Mouse (Mus musculus) natural killer cell, adult 2 months (primary cell): ENCODE data around the gene Eif1.
A peak's percentile ranks its signal among the peaks of the same experiment; 100 is the strongest.
"Not testable (repeated sequence)": the region's sequence is repeated elsewhere in the genome, so short reads cannot be mapped to it uniquely, and the experiment has no call there.

Source experiments
- DNase-seq, 2 experiments: peaks; one replicate each; pipeline ENCODE4 v3.0.0; 2022; ENCODE audit warnings: low spot score in 2 of 2

Gene Eif1

GRCm38 (mm10) chr11:100319492-100320171, at the start of gene Eif1:
Gene Eif1, plus strand, starts transcription at chr11:100319885.
- peak; percentile 100 for DNase-seq

GRCm38 (mm10) chr11:100271878-100272277, 47.8 kb upstream of the Eif1 start:
- no peak for DNase-seq

- DNase-seq = no peak
These were observed 45.0 kb upstream of the Eif1 start for GRCm38 (mm10) chr11:100274719-100275118.

- DNase-seq = no peak
These were observed 44.2 kb upstream of the Eif1 start for GRCm38 (mm10) chr11:100275466-100275865.

GRCm38 (mm10) chr11:100277726-100278480, 41.8 kb upstream of the Eif1 start:
- DNase-seq = no peak

GRCm38 (mm10) chr11:100278759-100279158, 40.9 kb upstream of the Eif1 start:
- no peak for DNase-seq

- DNase-seq = peak; percentile 54 to 71
These were observed 37.8 kb upstream of the Eif1 start for GRCm38 (mm10) chr11:100281596-100282544.

GRCm38 (mm10) chr11:100282549-100282948, 37.1 kb upstream of the Eif1 start:
- peak; percentile 50 to 63 for DNase-seq

- DNase-seq = no peak
These were observed 34.7 kb upstream of the Eif1 start for GRCm38 (mm10) chr11:100284988-100285387.

- no peak for DNase-seq
These were observed 32.7 kb upstream of the Eif1 start for GRCm38 (mm10) chr11:100287024-100287423.

- no peak for DNase-seq
These were observed 30.7 kb upstream of the Eif1 start for GRCm38 (mm10) chr11:100288942-100289341.

- DNase-seq = no peak
These were observed 29.4 kb upstream of the Eif1 start for GRCm38 (mm10) chr11:100290235-100290634.

GRCm38 (mm10) chr11:100292884-100293283, 26.8 kb upstream of the Eif1 start:
- DNase-seq = no peak

- DNase-seq = peak; percentile 66 to 81
These were observed 24.4 kb upstream of the Eif1 start for GRCm38 (mm10) chr11:100295308-100295707.

- DNase-seq = peak; percentile 30 to 43
These were observed 21.9 kb upstream of the Eif1 start for GRCm38 (mm10) chr11:100297801-100298200.

GRCm38 (mm10) chr11:100298274-100299036, 21.2 kb upstream of the Eif1 start:
- peak; percentile 75 to 83 for DNase-seq

- peak; percentile 58 to 68 for DNase-seq
These were observed 19.4 kb upstream of the Eif1 start for GRCm38 (mm10) chr11:100300293-100300692.

GRCm38 (mm10) chr11:100301292-100301691, 18.4 kb upstream of the Eif1 start:
- DNase-seq = no peak

- no peak for DNase-seq
These were observed 11.8 kb upstream of the Eif1 start for GRCm38 (mm10) chr11:100307900-100308299.

- DNase-seq = not testable (repeated sequence)
These were observed 11.0 kb upstream of the Eif1 start for GRCm38 (mm10) chr11:100308672-100309071.

GRCm38 (mm10) chr11:100311656-100312055, 8.0 kb upstream of the Eif1 start:
- no peak for DNase-seq
